19 mouse cellular contexts compared by ENCODE assay signal in the genomic region with DNA sequence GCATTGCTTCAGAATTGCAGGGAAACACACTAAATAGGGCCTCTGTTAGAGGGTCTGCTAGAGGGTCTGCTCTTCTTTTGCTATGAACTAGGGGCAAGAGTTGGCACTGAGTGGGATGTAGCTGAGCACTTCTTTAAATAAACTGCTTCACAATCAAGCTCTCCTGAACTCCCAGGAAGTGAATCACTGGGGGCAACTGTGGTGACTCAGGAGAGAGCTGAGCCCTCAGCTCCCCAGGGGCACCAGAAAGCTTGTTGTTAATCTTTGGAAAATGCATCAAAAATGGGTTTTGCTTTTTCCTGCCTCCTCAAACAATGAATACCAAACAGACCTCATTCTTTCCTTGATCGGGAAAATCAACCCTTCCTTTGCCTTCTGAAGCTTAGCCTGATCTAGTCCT.
"Had no signal": no experiment of that assay in that cellular context is flagged by ENCODE, and none has a peak within 500 bp of the region (broad histone marks: within the 10 kb centered on the region; RNA-seq: fewer than 3 reads in every experiment).

No protein-coding gene starts in this region.

- H3K27me3 ChIP-seq: kidney, embryonic 15.5 days; liver, embryonic 13.5 days; neural tube, embryonic 12.5 days; neural tube, embryonic 15.5 days; stomach, embryonic 15.5 days had no signal

- H3K36me3 ChIP-seq: kidney, embryonic 15.5 days; liver, embryonic 13.5 days; neural tube, embryonic 12.5 days; neural tube, embryonic 15.5 days; stomach, embryonic 15.5 days had no signal

- H3K4me1 ChIP-seq: kidney, embryonic 15.5 days; liver, embryonic 13.5 days; neural tube, embryonic 12.5 days; neural tube, embryonic 15.5 days; stomach, embryonic 15.5 days had no signal

- H3K4me3 ChIP-seq: kidney, embryonic 15.5 days; left cerebral cortex, adult 2 months; liver, embryonic 13.5 days; neural tube, embryonic 12.5 days; neural tube, embryonic 15.5 days; stomach, embryonic 15.5 days had no signal

- H3K4me2 ChIP-seq: kidney, embryonic 15.5 days; liver, embryonic 13.5 days; midbrain, embryonic 11.5 days; neural tube, embryonic 12.5 days; neural tube, embryonic 15.5 days; stomach, embryonic 15.5 days had no signal

- H3K9me3 ChIP-seq: kidney, embryonic 15.5 days; liver, embryonic 13.5 days; neural tube, embryonic 12.5 days; neural tube, embryonic 15.5 days; stomach, embryonic 15.5 days had no signal

- H3K27ac ChIP-seq: kidney, embryonic 15.5 days; left cerebral cortex, adult 2 months; liver, embryonic 13.5 days; neural tube, embryonic 12.5 days; neural tube, embryonic 15.5 days; stomach, embryonic 15.5 days had no signal

- DNase-seq: kidney, adult 8-10 months; kidney, postnatal 10 days; kidney, postnatal 36 days; layer of hippocampus, postnatal 36 days; liver, embryonic 13.5 days; lung, adult 2 months; lung, postnatal 14 days; lung, postnatal 4 days; midbrain, embryonic 14.5 days; right cerebral cortex, postnatal 25 days; spleen, adult 18-20 months; thymus, adult 18-20 months; thymus, postnatal 36 days had no signal
